Mouse (Mus musculus): ENCODE results near the gene Nat14. TPM values are rescaled to one million over a fixed set of nuclear protein-coding genes. Genes with fewer than 3 reads are reported as not detected.
A peak's percentile ranks its signal among the peaks of the same experiment; 100 is the strongest.

The Nat14 gene
- polyA plus RNA-seq, 1 experiment, result 2.7 TPM

DNA sequence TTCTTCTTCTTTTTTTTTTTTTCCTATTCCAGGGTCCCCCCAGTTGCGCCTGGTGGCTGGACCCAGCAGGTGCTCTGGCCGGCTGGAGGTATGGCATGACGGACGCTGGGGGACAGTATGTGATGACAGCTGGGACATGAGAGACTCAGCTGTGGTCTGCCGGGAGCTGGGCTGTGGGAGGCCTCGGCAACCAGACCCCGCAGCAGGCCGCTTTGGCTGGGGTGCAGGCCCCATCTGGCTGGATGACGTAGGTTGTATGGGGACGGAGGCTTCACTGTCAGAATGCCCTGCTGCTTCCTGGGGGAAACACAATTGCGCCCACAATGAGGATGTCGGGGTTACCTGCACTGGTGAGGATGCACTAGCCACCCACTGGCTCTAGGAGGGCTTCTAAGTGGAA lies 11.3 kb downstream of the Nat14 start:
- Histone ChIP-seq H3K36me3 (ENCODE audit: control insufficient read depth, insufficient read depth) (no peaks in the 10 kb centered on the region), H3K79me3 (ENCODE audit: low read depth) (no peaks in the 10 kb centered on the region), H3K4me3 (ENCODE audit: insufficient read depth, poor library complexity, severe bottlenecking) (no peak overlapping the region), H3K27me3 (ENCODE audit: control insufficient read depth, insufficient read depth, insufficient read length) (no peaks in the 10 kb centered on the region), H3ac (ENCODE audit: control insufficient read depth, insufficient read length, low read depth) (no peak overlapping the region), H3K79me2 (ENCODE audit: control insufficient read depth, insufficient read depth) (no peaks in the 10 kb centered on the region)
- TF ChIP-seq USF1 (IDR thresholded peaks at IDR 0.05; ENCODE audit: low read depth), result no peak
- TF ChIP-seq FOSL1 (IDR thresholded peaks at IDR 0.05; ENCODE audit: insufficient read depth, low read length, poor library complexity, severe bottlenecking), result no peak
- TF ChIP-seq MYOG (IDR thresholded peaks at IDR 0.05; ENCODE audit: control insufficient read depth, extremely low read depth, insufficient read length), result no peak
- no peak for TF ChIP-seq MAX (IDR thresholded peaks at IDR 0.05)
- no peak for TF ChIP-seq MYOD1 (IDR thresholded peaks at IDR 0.05; ENCODE audit: control insufficient read depth, insufficient read length, low read depth)
- TF ChIP-seq CTCF (IDR thresholded peaks at IDR 0.05; ENCODE audit: control insufficient read depth, insufficient read depth, insufficient read length), result no peak
- no peak for TF ChIP-seq CEBPB (IDR thresholded peaks at IDR 0.05; ENCODE audit: low read depth)

- no peak overlapping the region for H3K4me3 ChIP-seq (ENCODE audit: insufficient read depth, poor library complexity, severe bottlenecking)
These were observed 12.5 kb downstream of the Nat14 start for GRCm38 (mm10) chr7:4934160-4934914.

GRCm38 (mm10) chr7:4936832-4937231 lies 15.0 kb downstream of the Nat14 start:
- no peak overlapping the region for H3K4me3 ChIP-seq (ENCODE audit: insufficient read depth, poor library complexity, severe bottlenecking)
- no peaks in the 10 kb centered on the region for H3K36me3 ChIP-seq (ENCODE audit: control insufficient read depth, insufficient read depth)
- H3ac ChIP-seq (ENCODE audit: control insufficient read depth, insufficient read length, low read depth), result no peak overlapping the region
- no peaks in the 10 kb centered on the region for H3K27me3 ChIP-seq (ENCODE audit: control insufficient read depth, insufficient read depth, insufficient read length)
- H3K79me2 ChIP-seq (ENCODE audit: control insufficient read depth, insufficient read depth), result no peaks in the 10 kb centered on the region
- TF ChIP-seq MYOG (IDR thresholded peaks at IDR 0.05; ENCODE audit: control insufficient read depth, extremely low read depth, insufficient read length) (no peak), CTCF (IDR thresholded peaks at IDR 0.05; ENCODE audit: control insufficient read depth, insufficient read depth, insufficient read length) (no peak), MAX (IDR thresholded peaks at IDR 0.05) (no peak), USF1 (IDR thresholded peaks at IDR 0.05; ENCODE audit: low read depth) (no peak), CEBPB (IDR thresholded peaks at IDR 0.05; ENCODE audit: low read depth) (no peak), FOSL1 (IDR thresholded peaks at IDR 0.05; ENCODE audit: insufficient read depth, low read length, poor library complexity, severe bottlenecking) (no peak), MYOD1 (IDR thresholded peaks at IDR 0.05; ENCODE audit: control insufficient read depth, insufficient read length, low read depth) (no peak)
- H3K79me3 ChIP-seq (ENCODE audit: low read depth), result no peaks in the 10 kb centered on the region

More at GRCm38 (mm10) chr7:4934160-4934914, 12.5 kb downstream of the Nat14 start:
- no peaks in the 10 kb centered on the region for H3K36me3 ChIP-seq (ENCODE audit: control insufficient read depth, insufficient read depth)
- no peaks in the 10 kb centered on the region for H3K79me3 ChIP-seq (ENCODE audit: low read depth)
- H3ac ChIP-seq (ENCODE audit: control insufficient read depth, insufficient read length, low read depth), result no peak overlapping the region
- TF ChIP-seq MAX (IDR thresholded peaks at IDR 0.05) (no peak), FOSL1 (IDR thresholded peaks at IDR 0.05; ENCODE audit: insufficient read depth, low read length, poor library complexity, severe bottlenecking) (no peak), CEBPB (IDR thresholded peaks at IDR 0.05; ENCODE audit: low read depth) (no peak), MYOD1 (IDR thresholded peaks at IDR 0.05; ENCODE audit: control insufficient read depth, insufficient read length, low read depth) (no peak), MYOG (IDR thresholded peaks at IDR 0.05; ENCODE audit: control insufficient read depth, extremely low read depth, insufficient read length) (no peak), CTCF (IDR thresholded peaks at IDR 0.05; ENCODE audit: control insufficient read depth, insufficient read depth, insufficient read length) (no peak), USF1 (IDR thresholded peaks at IDR 0.05; ENCODE audit: low read depth) (no peak)
- H3K79me2 ChIP-seq (ENCODE audit: control insufficient read depth, insufficient read depth), result no peaks in the 10 kb centered on the region
- no peaks in the 10 kb centered on the region for H3K27me3 ChIP-seq (ENCODE audit: control insufficient read depth, insufficient read depth, insufficient read length)

DNA sequence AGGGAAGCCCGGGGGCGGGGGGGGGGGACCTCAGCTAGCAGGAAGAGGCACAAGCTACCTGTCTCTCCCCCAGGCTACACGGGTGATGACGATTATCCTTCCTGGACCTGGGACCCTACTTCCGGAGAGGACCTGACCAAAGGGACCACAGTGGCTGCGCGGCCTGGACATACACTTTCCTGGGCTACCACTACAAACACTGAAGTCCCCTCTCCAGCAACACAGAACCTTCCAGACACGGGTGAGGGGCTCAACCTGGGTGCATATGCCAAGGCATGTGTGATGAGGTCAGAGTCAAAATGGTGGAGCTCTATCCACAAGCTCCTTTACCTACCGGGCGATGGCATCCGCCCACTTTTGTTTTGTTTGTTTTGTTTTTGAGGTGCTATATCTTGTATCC lies 15.6 kb downstream of the Nat14 start:
- no peak for TF ChIP-seq MYOG (IDR thresholded peaks at IDR 0.05; ENCODE audit: control insufficient read depth, extremely low read depth, insufficient read length)
- no peak for TF ChIP-seq MAX (IDR thresholded peaks at IDR 0.05)
- no peak for TF ChIP-seq FOSL1 (IDR thresholded peaks at IDR 0.05; ENCODE audit: insufficient read depth, low read length, poor library complexity, severe bottlenecking)
- no peak for TF ChIP-seq MYOD1 (IDR thresholded peaks at IDR 0.05; ENCODE audit: control insufficient read depth, insufficient read length, low read depth)
- no peak for TF ChIP-seq CTCF (IDR thresholded peaks at IDR 0.05; ENCODE audit: control insufficient read depth, insufficient read depth, insufficient read length)
- no peak for TF ChIP-seq CEBPB (IDR thresholded peaks at IDR 0.05; ENCODE audit: low read depth)
- no peak for TF ChIP-seq USF1 (IDR thresholded peaks at IDR 0.05; ENCODE audit: low read depth)
- no peak overlapping the region for H3ac ChIP-seq (ENCODE audit: control insufficient read depth, insufficient read length, low read depth)
- no peaks in the 10 kb centered on the region for H3K36me3 ChIP-seq (ENCODE audit: control insufficient read depth, insufficient read depth)
- no peaks in the 10 kb centered on the region for H3K27me3 ChIP-seq (ENCODE audit: control insufficient read depth, insufficient read depth, insufficient read length)
- H3K4me3 ChIP-seq (ENCODE audit: insufficient read depth, poor library complexity, severe bottlenecking), result no peak overlapping the region
- no peaks in the 10 kb centered on the region for H3K79me3 ChIP-seq (ENCODE audit: low read depth)
- H3K79me2 ChIP-seq (ENCODE audit: control insufficient read depth, insufficient read depth), result no peaks in the 10 kb centered on the region

DNA sequence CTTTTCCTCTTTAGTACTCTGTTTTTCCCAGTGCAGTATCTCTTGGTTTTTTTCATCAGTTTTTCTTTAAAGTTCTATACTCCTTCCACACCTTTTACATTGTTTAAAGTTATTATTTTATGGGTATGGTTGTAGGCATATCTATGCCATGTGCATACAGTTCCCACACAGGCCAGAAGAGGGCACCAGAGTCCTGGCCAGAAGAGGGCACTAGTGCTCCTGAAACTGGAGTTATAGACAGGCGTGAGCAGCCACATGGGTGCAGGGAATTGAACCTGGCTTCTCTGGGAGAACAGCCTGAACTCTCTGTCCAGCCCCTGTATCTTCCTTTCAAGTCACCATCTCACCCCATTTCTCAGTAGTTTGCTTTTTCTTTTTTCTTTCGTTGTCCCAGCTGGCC lies 16.6 kb downstream of the Nat14 start:
- Histone ChIP-seq H3K27me3 (ENCODE audit: control insufficient read depth, insufficient read depth, insufficient read length) (no peaks in the 10 kb centered on the region), H3ac (ENCODE audit: control insufficient read depth, insufficient read length, low read depth) (no peak overlapping the region), H3K4me3 (ENCODE audit: insufficient read depth, poor library complexity, severe bottlenecking) (no peak overlapping the region), H3K79me2 (ENCODE audit: control insufficient read depth, insufficient read depth) (no peaks in the 10 kb centered on the region), H3K79me3 (ENCODE audit: low read depth) (no peaks in the 10 kb centered on the region), H3K36me3 (ENCODE audit: control insufficient read depth, insufficient read depth) (no peaks in the 10 kb centered on the region)
- TF ChIP-seq CTCF (IDR thresholded peaks at IDR 0.05; ENCODE audit: control insufficient read depth, insufficient read depth, insufficient read length), result peak; percentile 86
- no peak for TF ChIP-seq MYOD1 (IDR thresholded peaks at IDR 0.05; ENCODE audit: control insufficient read depth, insufficient read length, low read depth)
- TF ChIP-seq USF1 (IDR thresholded peaks at IDR 0.05; ENCODE audit: low read depth), result no peak

Measured in C2C12 (cell line).